Comparison of ENCODE assay signal across 14 mouse cellular contexts in genomic region chr9:40949039-40949615, GRCm38 (mm10). TPM values are rescaled to one million over a fixed set of nuclear protein-coding genes. Genes with fewer than 3 reads are reported as not detected.
DNase-seq lines count a peak whose midpoint lies in the region; ATAC-seq and TF ChIP-seq lines count a peak whose summit lies in the region.
"Had no signal": no experiment of that assay in that cellular context is flagged by ENCODE, and none has a peak within 500 bp of the region (broad histone marks: within the 10 kb centered on the region; RNA-seq: fewer than 3 reads in every experiment).

No protein-coding gene starts in this region.

- H3K9me3 ChIP-seq in embryonic facial prominence, embryonic 12.5 days, result no peaks in the 10 kb centered on the region
- no peaks in the 10 kb centered on the region for H3K9me3 ChIP-seq in hindbrain, embryonic 10.5 days
- H3K9me3 ChIP-seq in midbrain, embryonic 13.5 days, result no peaks in the 10 kb centered on the region
- H3K9me3 ChIP-seq: heart, embryonic 15.5 days; limb, embryonic 10.5 days had no signal

- DNase-seq in hindbrain, embryonic 10.5 days (ENCODE audit: low spot score), result peak; percentile 58
- DNase-seq in retina, postnatal 1 day, result peak; percentile 84
- no peak for DNase-seq in thymus, adult 18-20 months
- DNase-seq in layer of hippocampus, adult 2 months (ENCODE audit: low spot score in 2 of 2), result no peak
- no peak for DNase-seq in urinary bladder, adult 2 months (ENCODE audit: low spot score)
- DNase-seq: cerebellum, adult 9-10 months had no signal

- ATAC-seq in embryonic facial prominence, embryonic 12.5 days (ENCODE audit: insufficient number of reproducible peaks, insufficient read depth, low FRiP score, low TSS enrichment), result no peak
- peak; percentile 65; the same call in 1 of the 2 replicates for ATAC-seq in midbrain, embryonic 13.5 days
- ATAC-seq: intestine, postnatal 0 days had no signal

- 39% methylated on average over 18 of the region's 18 CpGs for WGBS in embryonic facial prominence, embryonic 12.5 days
- WGBS in hindbrain, embryonic 10.5 days, result 30% methylated on average over 18 of the region's 18 CpGs
- WGBS in midbrain, embryonic 13.5 days, result 24% methylated on average over 18 of the region's 18 CpGs

- H3K9ac ChIP-seq in embryonic facial prominence, embryonic 12.5 days, result no peak overlapping the region
- peak overlapping the region; percentile 39; the same call in 1 of the 2 replicates for H3K9ac ChIP-seq in midbrain, embryonic 13.5 days (replicated peaks)
- H3K9ac ChIP-seq: heart, embryonic 15.5 days had no signal

- H3K27me3 ChIP-seq in embryonic facial prominence, embryonic 12.5 days, result no peaks in the 10 kb centered on the region
- peaks cover 74% of the 10 kb centered on the region for H3K27me3 ChIP-seq in hindbrain, embryonic 10.5 days (ENCODE audit: insufficient read depth, poor library complexity, severe bottlenecking)
- peaks cover 14% of the 10 kb centered on the region; the same call in 1 of the 2 replicates for H3K27me3 ChIP-seq in midbrain, embryonic 13.5 days
- H3K27me3 ChIP-seq: heart, embryonic 15.5 days had no signal

- no peak overlapping the region for H3K27ac ChIP-seq in embryonic facial prominence, embryonic 12.5 days
- H3K27ac ChIP-seq in hindbrain, embryonic 10.5 days, result peak overlapping the region; percentile 69
- no peak overlapping the region for H3K27ac ChIP-seq in midbrain, embryonic 13.5 days
- no peak overlapping the region for H3K27ac ChIP-seq in layer of hippocampus, adult 2 months
- H3K27ac ChIP-seq: heart, embryonic 15.5 days; limb, embryonic 10.5 days; macrophage had no signal

- H3K4me3 ChIP-seq in embryonic facial prominence, embryonic 12.5 days, result no peak overlapping the region
- H3K4me3 ChIP-seq in hindbrain, embryonic 10.5 days, result peak overlapping the region; percentile 32
- H3K4me3 ChIP-seq in midbrain, embryonic 13.5 days (replicated peaks), result peak overlapping the region; percentile 17; the same call in 1 of the 2 replicates
- no peak overlapping the region for H3K4me3 ChIP-seq in layer of hippocampus, adult 2 months
- H3K4me3 ChIP-seq: heart, embryonic 15.5 days; limb, embryonic 10.5 days had no signal

- no peaks in the 10 kb centered on the region for H3K4me1 ChIP-seq in embryonic facial prominence, embryonic 12.5 days
- peaks cover 15% of the 10 kb centered on the region; the same call in 1 of the 2 replicates for H3K4me1 ChIP-seq in hindbrain, embryonic 10.5 days (replicated peaks)
- H3K4me1 ChIP-seq in midbrain, embryonic 13.5 days (replicated peaks), result peaks cover 8% of the 10 kb centered on the region; the same call in 1 of the 2 replicates
- H3K4me1 ChIP-seq: heart, embryonic 15.5 days; limb, embryonic 10.5 days had no signal

- peak overlapping the region; percentile 27 for H3K4me2 ChIP-seq in embryonic facial prominence, embryonic 12.5 days (replicated peaks)
- peak overlapping the region; percentile 46 for H3K4me2 ChIP-seq in midbrain, embryonic 13.5 days (replicated peaks)
- H3K4me2 ChIP-seq: heart, embryonic 15.5 days had no signal

- no peak for TF ChIP-seq CTCF in layer of hippocampus, adult 2 months (conservative IDR thresholded peaks at IDR 0.05)

- H3K36me3 ChIP-seq in embryonic facial prominence, embryonic 12.5 days, result no peaks in the 10 kb centered on the region
- H3K36me3 ChIP-seq in hindbrain, embryonic 10.5 days, result no peaks in the 10 kb centered on the region
- no peaks in the 10 kb centered on the region for H3K36me3 ChIP-seq in midbrain, embryonic 13.5 days
- H3K36me3 ChIP-seq: heart, embryonic 15.5 days; limb, embryonic 10.5 days had no signal

RNA-seq across cellular contexts. Expression of gene Jhy, which starts 14.8 kb away (rescaled TPM):
- 0.13 and 0.48 TPM in 2 replicates for polyA plus RNA-seq in embryonic facial prominence, embryonic 12.5 days (2016; fragmentation: Nextera tagmentation; extraction: Ambion mirVana)
- 1.6 and 1.8 TPM in 2 replicates for polyA plus RNA-seq in hindbrain, embryonic 10.5 days (2016; fragmentation: Nextera tagmentation; extraction: Ambion mirVana)
- polyA plus RNA-seq in midbrain, embryonic 13.5 days (2015; fragmentation: Nextera tagmentation; extraction: Ambion mirVana), result 0.86 and 3.2 TPM in 2 replicates
- under 1 TPM; 0.33 to 0.69 TPM for total RNA-seq in layer of hippocampus, adult 2 months (2021)
- polyA plus RNA-seq in urinary bladder, adult 2 months (2012; rRNA removed), result not detected in 2 replicates
- total RNA-seq: gastrocnemius, postnatal 4 days had no signal
- polyA plus RNA-seq: heart, embryonic 15.5 days; liver, embryonic 16.5 days; macrophage had no signal

RNA-seq across cellular contexts. Expression of gene Crtam, which starts 55.3 kb away (rescaled TPM):
- polyA plus RNA-seq in embryonic facial prominence, embryonic 12.5 days (2016; fragmentation: Nextera tagmentation; extraction: Ambion mirVana), result 0.25 and 0.29 TPM in 2 replicates
- polyA plus RNA-seq in hindbrain, embryonic 10.5 days (2016; fragmentation: Nextera tagmentation; extraction: Ambion mirVana), result 0.09 and 0.13 TPM in 2 replicates
- 0.04 and 0.19 TPM in 2 replicates for polyA plus RNA-seq in midbrain, embryonic 13.5 days (2015; fragmentation: Nextera tagmentation; extraction: Ambion mirVana)
- total RNA-seq in layer of hippocampus, adult 2 months (2021), result under 1 TPM; 0.12 to 0.36 TPM
- polyA plus RNA-seq in urinary bladder, adult 2 months (2012; rRNA removed), result 0.08 and 0.10 TPM in 2 replicates
- polyA plus RNA-seq: heart, embryonic 15.5 days; macrophage had no signal

Comparison
In these comparisons a context has a peak if more than half of its experiments do, and no peak if none do; other contexts are left out.
1. H3K4me3 ChIP-seq: peak in hindbrain, embryonic 10.5 days (single experiment) and midbrain, embryonic 13.5 days (single experiment); none in embryonic facial prominence, embryonic 12.5 days (single experiment) and layer of hippocampus, adult 2 months (single experiment).
2. DNase-seq: peak in hindbrain, embryonic 10.5 days (single experiment) and retina, postnatal 1 day (single experiment); none in thymus, adult 18-20 months (0 of 2), layer of hippocampus, adult 2 months (0 of 2) and urinary bladder, adult 2 months (single experiment).